Mouse (Mus musculus): ENCODE results near the gene Ppp2r5b. TPM values are rescaled to one million over a fixed set of nuclear protein-coding genes. Genes with fewer than 3 reads are reported as not detected.

The Ppp2r5b gene
- polyA plus RNA-seq, 1 experiment from 2014 or later, result 14.7 TPM

DNA sequence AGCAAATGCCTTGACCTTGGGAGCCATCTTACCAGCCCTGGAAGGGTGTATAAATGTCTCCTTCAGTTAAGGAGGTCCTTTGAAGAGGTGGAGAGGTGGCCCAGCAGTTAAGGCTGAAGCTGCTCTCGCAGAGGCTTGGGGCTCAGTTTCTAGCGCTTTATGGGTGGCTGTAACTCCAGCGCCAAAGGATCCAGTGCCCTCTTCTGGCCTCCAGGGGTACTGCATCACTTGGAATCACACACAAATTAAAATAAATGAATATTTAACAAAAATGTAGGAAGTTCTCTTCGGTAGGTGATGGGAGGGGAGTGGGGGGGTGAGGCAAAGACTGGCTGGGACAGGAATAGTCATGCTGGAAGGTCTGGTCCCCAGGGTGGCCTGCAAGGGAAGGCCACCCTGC is 25.3 kb upstream of the Ppp2r5b start:
- H3K36me3 ChIP-seq (ENCODE audit: control insufficient read depth, insufficient read depth, low read length), result peaks cover 26% of the 10 kb centered on the region
- no peak for DNase-seq (ENCODE audit: low spot score)
- WGBS, result 75% methylated on average over 4 of the region's 4 CpGs

DNA sequence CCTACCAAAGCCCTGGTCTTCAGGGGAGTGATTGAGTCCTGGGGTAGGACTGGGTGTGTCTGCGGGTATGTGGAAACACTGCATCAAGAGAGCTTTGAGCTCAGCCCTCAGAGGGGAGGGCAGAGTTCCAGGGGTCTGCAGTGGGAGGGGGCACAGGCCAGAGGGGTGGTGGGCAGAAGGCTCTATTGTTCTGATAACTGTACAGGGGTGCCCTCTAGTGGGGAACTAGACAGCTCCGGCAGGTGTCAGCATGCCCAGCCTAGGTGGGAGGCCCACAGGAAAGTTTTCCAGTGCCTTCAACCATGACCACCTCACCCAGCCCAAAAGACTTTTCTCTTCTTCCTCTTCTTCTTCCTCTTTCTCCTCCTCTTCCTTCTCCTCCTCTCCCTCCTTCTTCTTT is 24.8 kb upstream of the Ppp2r5b start:
- Histone ChIP-seq H3K4me3 (ENCODE audit: low read depth, low read length) (no peak overlapping the region), H3K27me3 (ENCODE audit: control insufficient read depth, insufficient read depth, low read length) (no peaks in the 10 kb centered on the region), H3K9ac (ENCODE audit: low read length) (no peak overlapping the region), H3K36me3 (ENCODE audit: control insufficient read depth, insufficient read depth, low read length) (peaks cover 26% of the 10 kb centered on the region), H3K4me1 (replicated peaks; ENCODE audit: control insufficient read depth, insufficient read depth) (no peaks in the 10 kb centered on the region), H3K4me2 (replicated peaks; ENCODE audit: low read depth) (no peak overlapping the region), H3K27ac (replicated peaks) (no peak overlapping the region), H3K9me3 (ENCODE audit: control insufficient read depth, low read length) (no peaks in the 10 kb centered on the region)
- WGBS, result 69% methylated on average over 2 of the region's 2 CpGs
- TF ChIP-seq CTCF (IDR thresholded peaks at IDR 0.05; ENCODE audit: low read depth) (peak; percentile 59), EP300 (optimal IDR thresholded peaks at IDR 0.05) (no peak)
- ATAC-seq (ENCODE audit: low FRiP score, low TSS enrichment) (no peak), DNase-seq (ENCODE audit: low spot score) (no peak)

More for the DNA sequence above, 25.3 kb upstream of the Ppp2r5b start:
- no peaks in the 10 kb centered on the region for H3K27me3 ChIP-seq (ENCODE audit: control insufficient read depth, insufficient read depth, low read length)
- TF ChIP-seq CTCF (IDR thresholded peaks at IDR 0.05; ENCODE audit: low read depth) (peak; percentile 60), EP300 (optimal IDR thresholded peaks at IDR 0.05) (no peak)
- H3K9me3 ChIP-seq (ENCODE audit: control insufficient read depth, low read length), result no peaks in the 10 kb centered on the region
- H3K4me1 ChIP-seq (replicated peaks; ENCODE audit: control insufficient read depth, insufficient read depth), result no peaks in the 10 kb centered on the region
- no peak for ATAC-seq (ENCODE audit: low FRiP score, low TSS enrichment)
- H3K27ac ChIP-seq (replicated peaks), result no peak overlapping the region
- H3K4me2 ChIP-seq (replicated peaks; ENCODE audit: low read depth), result no peak overlapping the region
- no peak overlapping the region for H3K4me3 ChIP-seq (ENCODE audit: low read depth, low read length)
- no peak overlapping the region for H3K9ac ChIP-seq (ENCODE audit: low read length)

DNA sequence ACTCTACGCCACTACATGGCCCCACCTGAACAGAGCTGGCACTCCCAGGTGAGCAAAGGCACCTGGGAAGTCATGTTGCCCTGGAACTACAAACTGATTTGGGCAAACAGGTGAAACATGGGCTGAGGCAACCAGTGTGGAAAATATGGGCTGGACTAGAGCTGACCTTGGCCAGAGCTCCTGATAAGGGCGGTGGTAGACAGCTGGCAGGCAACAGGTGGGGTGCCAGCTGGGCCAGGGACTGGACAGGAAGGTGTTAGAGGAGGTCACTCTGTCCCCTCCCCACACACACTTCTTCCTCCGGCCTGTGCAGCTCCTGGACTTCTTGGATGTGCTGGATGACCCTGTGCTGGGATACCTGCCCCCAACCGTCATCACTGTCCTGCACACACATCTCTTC is 17.3 kb upstream of the Ppp2r5b start:
- Histone ChIP-seq H3K27me3 (ENCODE audit: control insufficient read depth, insufficient read depth, low read length) (no peaks in the 10 kb centered on the region), H3K9ac (ENCODE audit: low read length) (no peak overlapping the region), H3K4me2 (replicated peaks; ENCODE audit: low read depth) (no peak overlapping the region), H3K9me3 (ENCODE audit: control insufficient read depth, low read length) (no peaks in the 10 kb centered on the region), H3K4me1 (replicated peaks; ENCODE audit: control insufficient read depth, insufficient read depth) (no peaks in the 10 kb centered on the region), H3K27ac (replicated peaks) (no peak overlapping the region), H3K36me3 (ENCODE audit: control insufficient read depth, insufficient read depth, low read length) (peaks cover 60% of the 10 kb centered on the region), H3K4me3 (ENCODE audit: low read depth, low read length) (no peak overlapping the region)
- no peak for TF ChIP-seq CTCF (IDR thresholded peaks at IDR 0.05; ENCODE audit: low read depth)
- TF ChIP-seq EP300 (optimal IDR thresholded peaks at IDR 0.05), result no peak
- DNase-seq (ENCODE audit: low spot score), result no peak
- no peak for ATAC-seq (ENCODE audit: low FRiP score, low TSS enrichment)
- whole genome bisulfite sequencing, result 75% methylated on average over 4 of the region's 4 CpGs

DNA sequence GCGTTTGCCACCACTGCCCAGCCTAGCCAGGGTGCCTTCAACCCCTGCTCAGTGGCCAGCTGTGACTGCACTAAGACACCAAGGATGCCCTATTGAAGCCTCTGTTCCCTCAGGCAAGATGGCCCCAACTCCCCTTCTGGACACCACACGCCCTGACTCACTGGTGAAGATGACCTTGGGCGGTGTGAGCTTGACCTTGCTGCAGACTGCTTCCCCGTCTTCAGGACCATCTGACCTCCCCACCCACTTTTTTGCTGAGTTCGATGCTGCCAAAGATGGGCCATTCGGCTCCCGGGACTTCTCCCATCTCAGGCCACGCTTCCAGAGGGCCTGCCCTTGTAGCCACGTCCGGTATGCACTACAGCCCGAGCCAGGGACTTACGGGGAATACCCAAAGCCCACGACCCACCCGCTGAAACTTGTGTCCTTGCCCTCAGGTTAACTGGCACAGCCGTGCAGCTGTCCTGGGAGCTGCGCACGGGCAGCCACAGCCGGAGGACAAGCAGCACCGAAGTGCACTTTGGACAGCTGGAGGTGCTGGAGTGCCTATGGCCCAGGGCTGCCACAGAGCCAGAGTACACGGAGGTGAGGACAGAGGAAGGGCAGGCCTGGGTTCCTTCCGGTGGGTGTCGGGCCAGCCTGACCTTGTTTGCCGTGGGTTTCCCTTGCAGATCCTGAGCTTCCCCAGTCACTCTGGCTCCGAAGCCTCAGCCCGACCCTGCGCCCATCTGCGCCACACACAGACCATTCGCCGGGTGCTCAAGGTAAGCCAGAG is 12.0 kb upstream of the Ppp2r5b start:
- peaks cover 44% of the 10 kb centered on the region for H3K36me3 ChIP-seq (ENCODE audit: control insufficient read depth, insufficient read depth, low read length)
- ATAC-seq (ENCODE audit: low FRiP score, low TSS enrichment) (no peak), DNase-seq (ENCODE audit: low spot score) (no peak)
- H3K9me3 ChIP-seq (ENCODE audit: control insufficient read depth, low read length), result no peaks in the 10 kb centered on the region
- no peaks in the 10 kb centered on the region for H3K27me3 ChIP-seq (ENCODE audit: control insufficient read depth, insufficient read depth, low read length)
- H3K9ac ChIP-seq (ENCODE audit: low read length), result no peak overlapping the region
- no peaks in the 10 kb centered on the region for H3K4me1 ChIP-seq (replicated peaks; ENCODE audit: control insufficient read depth, insufficient read depth)
- WGBS, result 94% methylated on average over 29 of the region's 29 CpGs
- H3K27ac ChIP-seq (replicated peaks), result no peak overlapping the region
- no peak overlapping the region for H3K4me2 ChIP-seq (replicated peaks; ENCODE audit: low read depth)
- TF ChIP-seq EP300 (optimal IDR thresholded peaks at IDR 0.05), result no peak
- TF ChIP-seq CTCF (IDR thresholded peaks at IDR 0.05; ENCODE audit: low read depth), result no peak
- no peak overlapping the region for H3K4me3 ChIP-seq (ENCODE audit: low read depth, low read length)

DNA sequence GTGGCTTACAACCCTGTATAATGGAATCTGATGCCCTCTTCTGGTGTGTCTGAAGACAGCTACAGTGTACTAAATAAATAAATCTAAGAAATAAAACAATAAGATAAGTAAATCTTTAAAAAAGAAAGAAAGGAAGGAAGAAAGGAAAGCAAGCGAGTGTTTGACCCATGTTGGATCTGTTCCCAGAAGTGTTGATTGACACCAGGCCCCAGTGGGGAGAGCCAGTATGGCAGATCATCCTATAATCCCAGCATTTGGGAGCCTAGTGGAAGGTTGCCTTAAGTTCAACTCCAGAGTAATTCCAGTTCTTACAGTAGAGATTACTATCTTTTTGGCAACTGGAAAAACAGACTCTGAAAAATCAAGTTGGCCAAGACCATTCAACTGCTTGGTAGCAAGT is 10.1 kb upstream of the Ppp2r5b start:
- no peaks in the 10 kb centered on the region; the same call in 1 of the 2 replicates for H3K4me1 ChIP-seq (replicated peaks; ENCODE audit: control insufficient read depth, insufficient read depth)
- DNase-seq (ENCODE audit: low spot score), result no peak
- H3K27ac ChIP-seq (replicated peaks), result no peak overlapping the region
- H3K36me3 ChIP-seq (ENCODE audit: control insufficient read depth, insufficient read depth, low read length), result peaks cover 34% of the 10 kb centered on the region
- no peak overlapping the region for H3K4me3 ChIP-seq (ENCODE audit: low read depth, low read length)
- no peak overlapping the region for H3K4me2 ChIP-seq (replicated peaks; ENCODE audit: low read depth)
- ATAC-seq (ENCODE audit: low FRiP score, low TSS enrichment), result no peak
- no peaks in the 10 kb centered on the region for H3K9me3 ChIP-seq (ENCODE audit: control insufficient read depth, low read length)
- TF ChIP-seq CTCF (IDR thresholded peaks at IDR 0.05; ENCODE audit: low read depth) (peak; percentile 5; the same call in 1 of the 2 replicates), EP300 (optimal IDR thresholded peaks at IDR 0.05) (no peak)
- H3K27me3 ChIP-seq (ENCODE audit: control insufficient read depth, insufficient read depth, low read length), result no peaks in the 10 kb centered on the region
- H3K9ac ChIP-seq (ENCODE audit: low read length), result no peak overlapping the region
- 23% methylated on average over 1 of the region's 1 CpGs for WGBS

DNA sequence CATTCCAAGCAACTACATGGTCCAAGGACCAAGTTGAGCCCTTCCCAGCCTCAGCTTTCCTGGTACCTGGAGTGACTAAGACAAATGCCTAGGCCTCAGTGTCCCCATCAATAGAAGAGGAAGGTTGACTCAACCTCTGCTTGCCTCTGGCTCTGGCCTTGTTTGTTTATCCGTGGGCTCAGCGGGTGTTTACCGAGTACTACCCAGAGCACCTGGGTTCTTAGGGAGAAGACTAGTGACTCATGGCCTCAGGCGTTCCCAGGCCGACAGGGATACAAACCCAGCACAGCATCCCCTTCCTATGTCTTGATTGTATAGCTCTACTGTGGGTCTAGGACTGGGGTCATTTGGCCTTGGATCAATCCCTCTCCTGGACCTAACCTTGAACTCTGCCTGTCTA is 7.6 kb upstream of the Ppp2r5b start:
- ATAC-seq (ENCODE audit: low FRiP score, low TSS enrichment), result peak; percentile 43
- Histone ChIP-seq H3K4me2 (replicated peaks; ENCODE audit: low read depth) (no peak overlapping the region), H3K27ac (replicated peaks) (peak overlapping the region; percentile 93; the same call in 1 of the 2 replicates), H3K9me3 (ENCODE audit: control insufficient read depth, low read length) (no peaks in the 10 kb centered on the region), H3K4me3 (ENCODE audit: low read depth, low read length) (no peak overlapping the region), H3K27me3 (ENCODE audit: control insufficient read depth, insufficient read depth, low read length) (no peaks in the 10 kb centered on the region), H3K4me1 (replicated peaks; ENCODE audit: control insufficient read depth, insufficient read depth) (no peaks in the 10 kb centered on the region; the same call in 1 of the 2 replicates), H3K36me3 (ENCODE audit: control insufficient read depth, insufficient read depth, low read length) (peaks cover 20% of the 10 kb centered on the region; the same call in 1 of the 2 replicates), H3K9ac (ENCODE audit: low read length) (no peak overlapping the region)
- TF ChIP-seq EP300 (optimal IDR thresholded peaks at IDR 0.05) (no peak), CTCF (IDR thresholded peaks at IDR 0.05; ENCODE audit: low read depth) (no peak)
- DNase-seq (ENCODE audit: low spot score), result peak; percentile 58
- 52% methylated on average over 5 of the region's 5 CpGs for WGBS

All from stomach, postnatal 0 days (tissue).